ENCODE assay signal across 8 mouse cellular contexts in the genomic region with DNA sequence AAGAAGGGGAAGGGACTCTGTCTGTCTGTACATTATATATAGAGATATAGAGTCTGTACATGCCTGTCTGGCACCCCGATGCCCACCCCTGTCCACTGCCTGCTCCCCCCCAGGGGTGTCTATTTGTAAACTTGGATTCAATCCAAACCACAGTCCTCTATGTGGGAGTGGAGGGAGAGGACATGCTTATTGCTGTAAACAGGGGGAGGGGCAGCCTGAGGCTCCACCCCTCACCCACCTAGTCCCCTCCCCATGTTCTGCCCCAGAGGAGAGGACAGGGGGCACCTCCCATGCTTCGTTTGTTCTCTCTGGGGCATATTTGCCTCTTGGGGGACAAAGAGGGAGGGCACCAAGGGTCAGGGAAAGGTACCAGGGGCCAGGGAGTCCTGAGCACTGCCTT. TPM values are rescaled to one million over a fixed set of nuclear protein-coding genes. Genes with fewer than 3 reads are reported as not detected.
DNase-seq lines count a peak whose midpoint lies in the region; ATAC-seq lines count a peak whose summit lies in the region.

No protein-coding gene starts in this region.

- intact Hi-C loops in left cerebral cortex, postnatal 36 days (cut with DNase I), result loop anchor here (5.0 to 10.0 kb wide), 4 partner anchors 38 to 543 kb away; partner anchors contain the start of gene Ube2q1
- intact Hi-C loops in gastrocnemius, postnatal 36 days (cut with DNase I), result loop anchor here (5.0 kb wide), 1 partner anchor 173 kb away; no protein-coding TSS in a partner anchor

- H3K4me1 ChIP-seq in kidney, embryonic 15.5 days, result peaks cover 50% of the 10 kb centered on the region
- peaks cover 34% of the 10 kb centered on the region for H3K4me1 ChIP-seq in embryonic facial prominence, embryonic 14.5 days (ENCODE audit: control insufficient read depth, insufficient read depth, low read length)
- peaks cover 50% of the 10 kb centered on the region for H3K4me1 ChIP-seq in limb, embryonic 10.5 days
- peaks cover 51% of the 10 kb centered on the region for H3K4me1 ChIP-seq in neural tube, embryonic 12.5 days

- ATAC-seq in kidney, embryonic 15.5 days (replicated peaks; ENCODE audit: low FRiP score), result no peak
- ATAC-seq in embryonic facial prominence, embryonic 14.5 days (ENCODE audit: low read depth), result no peak
- no peak for ATAC-seq in neural tube, embryonic 12.5 days (ENCODE audit: low FRiP score, low read depth)
- no peak for ATAC-seq in granulocyte monocyte progenitor cell, adult 5-6 weeks (replicated peaks; ENCODE audit: poor library complexity, severe bottlenecking)

- peaks cover 20% of the 10 kb centered on the region for H3K27me3 ChIP-seq in kidney, embryonic 15.5 days
- peaks cover 13% of the 10 kb centered on the region for H3K27me3 ChIP-seq in embryonic facial prominence, embryonic 14.5 days (replicated peaks; ENCODE audit: control insufficient read depth, insufficient read depth, low read length)
- H3K27me3 ChIP-seq in limb, embryonic 10.5 days (ENCODE audit: low read depth, poor library complexity, severe bottlenecking), result peaks cover 34% of the 10 kb centered on the region
- peaks cover 30% of the 10 kb centered on the region for H3K27me3 ChIP-seq in neural tube, embryonic 12.5 days (replicated peaks)

- H3K4me3 ChIP-seq in kidney, embryonic 15.5 days (replicated peaks), result peak overlapping the region; percentile 42; the same call in 1 of the 2 replicates
- H3K4me3 ChIP-seq in embryonic facial prominence, embryonic 14.5 days (ENCODE audit: low read depth, low read length), result no peak overlapping the region
- H3K4me3 ChIP-seq in limb, embryonic 10.5 days, result peak overlapping the region; percentile 51; the same call in 1 of the 2 replicates
- H3K4me3 ChIP-seq in neural tube, embryonic 12.5 days, result no peak overlapping the region

- 42% methylated on average over 2 of the region's 2 CpGs for WGBS in kidney, embryonic 15.5 days
- WGBS in embryonic facial prominence, embryonic 14.5 days, result 100% methylated on average over 1 of the region's 2 CpGs
- WGBS in limb, embryonic 10.5 days, result 48% methylated on average over 2 of the region's 2 CpGs
- 37% methylated on average over 2 of the region's 2 CpGs for WGBS in neural tube, embryonic 12.5 days

- peak overlapping the region; percentile 78 for H3K4me2 ChIP-seq in kidney, embryonic 15.5 days
- peak overlapping the region; percentile 57; the same call in 1 of the 2 replicates for H3K4me2 ChIP-seq in embryonic facial prominence, embryonic 14.5 days (ENCODE audit: low read depth, low read length)
- H3K4me2 ChIP-seq in neural tube, embryonic 12.5 days (replicated peaks), result peak overlapping the region; percentile 61

- DNase-seq in kidney, postnatal 10 days, result no peak
- no peak for DNase-seq in embryonic facial prominence, embryonic 14.5 days (ENCODE audit: low spot score)
- no peak for DNase-seq in limb, embryonic 10.5 days (ENCODE audit: low spot score)
- DNase-seq in left cerebral cortex, postnatal 36 days (ENCODE audit: low spot score in 2 of 2), result no peak
- DNase-seq in gastrocnemius, postnatal 36 days, result no peak

- H3K27ac ChIP-seq in kidney, embryonic 15.5 days, result no peak overlapping the region
- H3K27ac ChIP-seq in embryonic facial prominence, embryonic 14.5 days (replicated peaks; ENCODE audit: low read depth, low read length), result no peak overlapping the region
- H3K27ac ChIP-seq in limb, embryonic 10.5 days, result peak overlapping the region; percentile 82
- H3K27ac ChIP-seq in neural tube, embryonic 12.5 days, result no peak overlapping the region

- no peak overlapping the region for H3K9ac ChIP-seq in kidney, embryonic 15.5 days
- 0 out of 2 replicates have a peak overlapping the region, but pooled peaks have one; percentile 50 for H3K9ac ChIP-seq in embryonic facial prominence, embryonic 14.5 days (ENCODE audit: low read depth, low read length)
- H3K9ac ChIP-seq in neural tube, embryonic 12.5 days, result no peak overlapping the region

- no peaks in the 10 kb centered on the region for H3K36me3 ChIP-seq in kidney, embryonic 15.5 days
- no peaks in the 10 kb centered on the region for H3K36me3 ChIP-seq in embryonic facial prominence, embryonic 14.5 days (ENCODE audit: control insufficient read depth, insufficient read depth, low read length)
- H3K36me3 ChIP-seq in limb, embryonic 10.5 days, result peaks cover 7% of the 10 kb centered on the region; the same call in 1 of the 2 replicates
- peaks cover 21% of the 10 kb centered on the region for H3K36me3 ChIP-seq in neural tube, embryonic 12.5 days

- H3K9me3 ChIP-seq in kidney, embryonic 15.5 days (replicated peaks), result no peaks in the 10 kb centered on the region
- H3K9me3 ChIP-seq in embryonic facial prominence, embryonic 14.5 days (ENCODE audit: control insufficient read depth, low read length), result no peaks in the 10 kb centered on the region
- H3K9me3 ChIP-seq in limb, embryonic 10.5 days (replicated peaks), result no peaks in the 10 kb centered on the region
- H3K9me3 ChIP-seq in neural tube, embryonic 12.5 days, result no peaks in the 10 kb centered on the region

RNA-seq across cellular contexts. Expression of gene Efna3, which starts 8.0 kb away (rescaled TPM):
- polyA plus RNA-seq in kidney, embryonic 15.5 days (2015; fragmentation: Nextera tagmentation; extraction: Ambion mirVana), result 9.3 and 11.9 TPM in 2 replicates
- polyA plus RNA-seq in embryonic facial prominence, embryonic 14.5 days (2014; fragmentation: Nextera tagmentation; extraction: Ambion mirVana), result 18.7 and 21.2 TPM in 2 replicates
- 13.2 and 18.4 TPM in 2 replicates for polyA plus RNA-seq in limb, embryonic 10.5 days (2016; fragmentation: Nextera tagmentation; extraction: Ambion mirVana)
- polyA plus RNA-seq in neural tube, embryonic 12.5 days (2016; fragmentation: Nextera tagmentation; extraction: Ambion mirVana), result 51.3 and 54.7 TPM in 2 replicates
- 10 to 100 TPM; 50.4 to 59.5 TPM for total RNA-seq in left cerebral cortex, postnatal 36 days (2021)
- not detected in 2 replicates for total RNA-seq in granulocyte monocyte progenitor cell, adult 5-6 weeks (2014; fragmentation: Nextera tagmentation)
- not detected in 2 replicates for total RNA-seq in granulocyte monocyte progenitor cell, adult 5-6 weeks (2017)
- not detected for total RNA-seq in gastrocnemius, postnatal 36 days (2021)

RNA-seq across cellular contexts. Expression of gene Efna4, which starts 23.0 kb away (rescaled TPM):
- polyA plus RNA-seq in kidney, embryonic 15.5 days (2015; fragmentation: Nextera tagmentation; extraction: Ambion mirVana), result 29.8 and 31.5 TPM in 2 replicates
- polyA plus RNA-seq in embryonic facial prominence, embryonic 14.5 days (2014; fragmentation: Nextera tagmentation; extraction: Ambion mirVana), result 17.5 and 20.7 TPM in 2 replicates
- polyA plus RNA-seq in limb, embryonic 10.5 days (2016; fragmentation: Nextera tagmentation; extraction: Ambion mirVana), result 47.4 and 53.4 TPM in 2 replicates
- polyA plus RNA-seq in neural tube, embryonic 12.5 days (2016; fragmentation: Nextera tagmentation; extraction: Ambion mirVana), result 15.8 and 17.8 TPM in 2 replicates
- 1 to 10 TPM in 1 of 2 experiments, not detected in 1; 1.2 TPM for total RNA-seq in left cerebral cortex, postnatal 36 days (2021)
- total RNA-seq in granulocyte monocyte progenitor cell, adult 5-6 weeks (2014; fragmentation: Nextera tagmentation), result 0.66 and 2.1 TPM in 2 replicates
- total RNA-seq in granulocyte monocyte progenitor cell, adult 5-6 weeks (2017), result not detected in 2 replicates
- total RNA-seq in gastrocnemius, postnatal 36 days (2021), result under 1 TPM in 1 of 2 experiments, not detected in 1; 0.15 TPM

RNA-seq across cellular contexts. Expression of gene Efna1, which starts 33.8 kb away (rescaled TPM):
- 66.0 and 66.6 TPM in 2 replicates for polyA plus RNA-seq in kidney, embryonic 15.5 days (2015; fragmentation: Nextera tagmentation; extraction: Ambion mirVana)
- 33.8 and 35.8 TPM in 2 replicates for polyA plus RNA-seq in embryonic facial prominence, embryonic 14.5 days (2014; fragmentation: Nextera tagmentation; extraction: Ambion mirVana)
- 29.8 and 36.8 TPM in 2 replicates for polyA plus RNA-seq in limb, embryonic 10.5 days (2016; fragmentation: Nextera tagmentation; extraction: Ambion mirVana)
- 14.4 and 15.9 TPM in 2 replicates for polyA plus RNA-seq in neural tube, embryonic 12.5 days (2016; fragmentation: Nextera tagmentation; extraction: Ambion mirVana)
- 1 to 10 TPM; 4.2 to 7.4 TPM for total RNA-seq in left cerebral cortex, postnatal 36 days (2021)
- not detected in 2 replicates for total RNA-seq in granulocyte monocyte progenitor cell, adult 5-6 weeks (2014; fragmentation: Nextera tagmentation)
- total RNA-seq in granulocyte monocyte progenitor cell, adult 5-6 weeks (2017), result not detected in 2 replicates
- 10 to 100 TPM; 10.1 to 11.5 TPM for total RNA-seq in gastrocnemius, postnatal 36 days (2021)

RNA-seq across cellular contexts. Expression of gene Adam15, which starts 35.0 kb away (rescaled TPM):
- 73.4 and 84.3 TPM in 2 replicates for polyA plus RNA-seq in kidney, embryonic 15.5 days (2015; fragmentation: Nextera tagmentation; extraction: Ambion mirVana)
- polyA plus RNA-seq in embryonic facial prominence, embryonic 14.5 days (2014; fragmentation: Nextera tagmentation; extraction: Ambion mirVana), result 44.4 and 51.7 TPM in 2 replicates
- 29.4 TPM in 2 replicates for polyA plus RNA-seq in limb, embryonic 10.5 days (2016; fragmentation: Nextera tagmentation; extraction: Ambion mirVana)
- 37.1 and 40.4 TPM in 2 replicates for polyA plus RNA-seq in neural tube, embryonic 12.5 days (2016; fragmentation: Nextera tagmentation; extraction: Ambion mirVana)
- 100 to 1,000 TPM in 1 of 2 experiments, 10 to 100 TPM in 1; 96.1 to 120 TPM for total RNA-seq in left cerebral cortex, postnatal 36 days (2021)
- 42.7 and 80.7 TPM in 2 replicates for total RNA-seq in granulocyte monocyte progenitor cell, adult 5-6 weeks (2014; fragmentation: Nextera tagmentation)
- total RNA-seq in granulocyte monocyte progenitor cell, adult 5-6 weeks (2017), result 34.8 and 44.8 TPM in 2 replicates
- total RNA-seq in gastrocnemius, postnatal 36 days (2021), result 10 to 100 TPM; 15.8 to 23.2 TPM

RNA-seq across cellular contexts. Expression of gene Slc50a1, which starts 44.4 kb away (rescaled TPM):
- polyA plus RNA-seq in kidney, embryonic 15.5 days (2015; fragmentation: Nextera tagmentation; extraction: Ambion mirVana), result 58.0 and 59.9 TPM in 2 replicates
- 70.5 and 80.2 TPM in 2 replicates for polyA plus RNA-seq in embryonic facial prominence, embryonic 14.5 days (2014; fragmentation: Nextera tagmentation; extraction: Ambion mirVana)
- 33.2 and 41.3 TPM in 2 replicates for polyA plus RNA-seq in limb, embryonic 10.5 days (2016; fragmentation: Nextera tagmentation; extraction: Ambion mirVana)
- 39.0 and 40.2 TPM in 2 replicates for polyA plus RNA-seq in neural tube, embryonic 12.5 days (2016; fragmentation: Nextera tagmentation; extraction: Ambion mirVana)
- total RNA-seq in left cerebral cortex, postnatal 36 days (2021), result 10 to 100 TPM; 34.5 to 39.1 TPM
- 55.0 and 80.7 TPM in 2 replicates for total RNA-seq in granulocyte monocyte progenitor cell, adult 5-6 weeks (2014; fragmentation: Nextera tagmentation)
- total RNA-seq in granulocyte monocyte progenitor cell, adult 5-6 weeks (2017), result 62.0 and 65.0 TPM in 2 replicates
- 1 to 10 TPM; 8.3 to 9.1 TPM for total RNA-seq in gastrocnemius, postnatal 36 days (2021)

Comparison
In these comparisons a context has a peak if more than half of its experiments do, and no peak if none do; other contexts are left out.
1. H3K4me3 ChIP-seq: peak in kidney, embryonic 15.5 days (single experiment) and limb, embryonic 10.5 days (single experiment); none in embryonic facial prominence, embryonic 14.5 days (single experiment) and neural tube, embryonic 12.5 days (single experiment).
2. Peak in every context shown above with its lines, with median percentiles within 50 percentile points of each other: H3K4me2 ChIP-seq.